Mouse (Mus musculus) left cerebral cortex, adult 18-20 months (tissue): ENCODE results near the gene Bahcc1. TPM values are rescaled to one million over a fixed set of nuclear protein-coding genes. Genes with fewer than 3 reads are reported as not detected.

Experiments
- DNase-seq, 2 experiments: peaks; one replicate each; pipeline ENCODE4 v3.0.0; 2021 to 2022; ENCODE audit warnings: low spot score in 2 of 2, mixed read lengths in 1 of 2
- long read RNA-seq, 2 experiments: library from polyadenylated mRNA; stranded (forward); transcript quantifications; one replicate each; pipeline ENCODE4 v2.0.0; 2021
- total RNA-seq, 2 experiments: library from RNA; stranded (reverse); gene quantifications; 2 replicates each; pipeline ENCODE4 v1.2.3; 2021

The Bahcc1 gene
- total RNA-seq: 10 to 100 TPM; 18.8 to 19.0 TPM
- long read RNA-seq, experiment 1, partial matches to known transcripts: 3 of 11 reads
- long read RNA-seq, experiment 1, other reads (novel, unspliced or antisense): 8 of 11 reads
- long read RNA-seq, experiment 2, partial matches to known transcripts: 1 of 4 reads
- long read RNA-seq, experiment 2, other reads (novel, unspliced or antisense): 3 of 4 reads

- DNase-seq: peak; percentile 100
Observed at GRCm38 (mm10) chr11:120232230-120233097, at the start of gene Bahcc1. Gene Bahcc1, plus strand, starts transcription at chr11:120232947.

DNA sequence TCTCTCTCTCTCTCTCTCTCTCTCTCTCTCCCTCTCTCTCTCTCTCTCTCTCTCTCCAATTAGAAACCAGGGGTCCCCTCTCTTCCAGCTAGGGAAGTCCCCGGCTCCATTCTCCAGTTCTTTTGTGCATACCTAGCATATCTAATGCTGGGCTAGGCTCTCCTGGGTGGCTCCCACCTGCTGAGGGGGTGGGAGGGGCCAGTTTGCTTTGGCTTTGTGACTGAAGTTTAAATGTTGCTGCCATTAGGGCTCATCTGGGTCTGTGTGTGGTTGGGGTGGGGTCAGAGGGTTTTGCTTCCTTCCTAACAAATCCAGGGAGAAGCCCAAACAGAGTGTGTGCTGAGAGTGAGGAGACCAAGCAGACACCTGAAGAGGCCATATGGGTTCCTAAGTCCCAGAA, 49.6 kb upstream of the Bahcc1 start:
- DNase-seq: no peak

DNA sequence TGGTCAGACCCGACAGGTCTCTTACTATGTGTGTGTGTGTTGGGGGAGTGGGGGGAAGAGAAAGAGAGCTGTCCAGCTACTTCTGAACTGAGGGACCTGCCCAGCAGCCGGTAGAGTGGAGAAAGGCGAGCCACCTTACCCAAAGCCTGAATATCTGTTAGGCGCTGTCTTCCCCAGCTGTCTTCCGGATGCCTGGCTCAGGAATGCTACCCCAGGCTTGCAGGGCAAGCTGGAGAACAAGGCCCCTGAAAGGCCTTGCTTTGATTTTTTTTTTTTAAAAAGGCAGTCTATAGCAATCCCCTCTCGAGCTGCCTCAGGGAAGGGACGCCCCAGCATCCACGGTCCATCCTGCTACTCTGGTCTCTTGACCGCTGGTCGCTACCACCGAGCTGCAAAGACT, 49.0 kb upstream of the Bahcc1 start:
- no peak for DNase-seq

- no peak for DNase-seq
Observed at GRCm38 (mm10) chr11:120184371-120185315, 48.1 kb upstream of the Bahcc1 start.

DNA sequence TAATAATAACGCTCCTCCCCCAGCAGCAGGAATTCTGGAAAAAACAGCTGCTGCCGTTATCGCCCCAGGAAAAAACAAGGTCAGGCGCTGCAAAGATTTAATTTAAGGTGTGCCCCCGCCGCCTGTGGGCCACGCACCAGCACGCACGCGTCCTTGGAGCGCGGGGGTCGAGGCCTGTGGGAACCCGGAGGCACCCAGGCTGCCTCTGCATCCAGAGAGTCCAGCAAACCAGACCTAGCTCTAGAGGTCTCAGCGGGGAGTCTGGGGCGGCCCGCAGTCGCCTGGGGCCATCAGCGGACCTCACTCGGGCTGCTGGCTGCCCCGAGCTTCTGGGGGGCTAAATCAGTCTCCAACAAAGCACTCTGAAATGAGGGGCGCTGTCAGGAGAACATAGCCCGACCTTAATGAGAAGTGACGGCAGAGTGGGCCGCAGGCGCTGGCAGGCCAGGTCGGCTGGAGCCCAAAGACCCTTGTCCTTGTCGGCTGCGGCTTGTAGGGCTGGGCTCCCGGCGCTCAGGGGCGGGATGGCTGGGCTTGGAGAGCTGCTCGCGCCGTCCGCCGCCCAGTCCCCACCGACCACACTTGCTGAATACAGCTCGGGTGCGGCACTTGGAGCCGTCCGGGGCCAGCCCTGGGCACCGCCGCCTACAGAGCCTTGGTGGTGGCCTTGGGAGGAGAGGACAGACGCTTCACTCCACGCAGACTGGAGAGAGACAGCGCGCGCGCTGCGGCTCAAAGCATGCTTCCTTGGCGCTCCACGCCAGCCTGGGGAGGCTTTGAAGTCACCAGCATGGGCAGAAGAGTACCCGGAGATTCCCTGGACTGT, 47.2 kb upstream of the Bahcc1 start:
- peak in 1 of 2 experiments; percentile 27 for DNase-seq

DNA sequence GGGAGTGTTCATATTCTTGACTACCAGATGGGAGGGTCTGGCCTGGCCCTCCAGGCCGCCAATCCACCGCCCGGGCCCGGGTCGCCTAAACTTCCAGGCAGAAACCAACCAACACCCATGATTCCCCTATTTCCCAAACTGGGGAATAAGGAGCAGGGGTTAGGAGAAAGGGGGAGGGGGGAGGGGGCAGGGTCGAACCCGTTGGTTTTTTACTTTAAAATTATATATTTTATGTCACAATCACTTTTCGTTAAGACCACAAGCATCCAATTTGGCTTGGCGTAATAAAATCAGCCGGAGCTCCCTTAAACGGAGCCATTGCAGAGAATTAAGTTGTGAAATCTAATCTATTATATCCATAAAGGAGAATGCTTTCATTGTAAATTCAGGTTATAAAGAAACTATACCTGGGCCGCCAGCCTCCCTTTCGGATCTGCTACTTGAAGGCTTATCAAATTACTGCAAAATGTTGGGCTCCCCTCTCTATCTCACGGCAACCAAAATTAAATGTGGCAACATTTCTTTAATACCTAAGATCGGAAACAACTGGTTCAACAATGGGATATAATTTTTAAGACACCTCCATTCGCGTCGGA, 46.5 kb upstream of the Bahcc1 start:
- DNase-seq: no peak

- DNase-seq: peak in 1 of 2 experiments; percentile 14
Observed at GRCm38 (mm10) chr11:120186821-120187235, 45.9 kb upstream of the Bahcc1 start.

DNA sequence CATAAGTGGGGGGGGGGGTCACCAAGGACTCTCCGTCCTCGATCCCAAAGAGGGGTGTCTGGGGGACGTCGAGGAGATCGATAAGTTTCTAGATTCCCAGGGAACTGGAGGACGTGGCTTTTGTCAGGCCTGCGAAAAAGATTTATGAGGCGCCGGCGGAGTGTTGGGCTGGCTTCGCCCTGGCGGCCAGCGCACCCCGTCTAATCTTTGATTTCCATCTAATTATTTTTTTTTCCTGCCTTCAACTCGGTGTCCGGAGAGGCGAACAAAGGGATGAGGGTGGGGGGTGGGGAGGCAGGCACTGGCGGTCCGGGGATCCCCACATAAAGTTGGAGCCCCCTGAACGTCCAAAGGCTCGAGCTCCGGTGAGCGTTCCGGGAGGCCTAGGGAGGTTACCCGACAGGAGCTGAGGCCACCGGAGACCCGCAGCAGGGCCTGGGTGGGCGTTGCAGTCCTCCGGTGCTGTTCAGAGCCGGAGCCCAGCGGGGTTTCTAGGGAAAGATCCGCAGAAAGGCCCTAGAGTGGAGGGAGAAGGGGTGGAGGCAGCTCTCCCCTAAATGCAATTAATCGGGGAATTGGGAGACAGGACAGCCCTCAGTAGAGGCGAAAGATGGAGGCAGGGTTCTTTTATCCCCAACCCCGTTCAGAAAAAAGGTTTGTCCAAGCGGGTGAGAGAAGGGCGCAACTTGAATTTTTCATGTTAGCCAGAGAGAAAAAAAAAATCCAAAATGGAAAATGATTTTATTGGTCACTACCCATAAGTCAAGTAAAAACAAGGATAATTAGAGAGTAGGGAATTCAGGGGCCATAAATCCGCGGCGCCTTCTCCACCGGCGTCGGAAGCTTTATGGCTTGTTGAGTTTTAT, 45.3 kb upstream of the Bahcc1 start:
- DNase-seq: no peak

DNA sequence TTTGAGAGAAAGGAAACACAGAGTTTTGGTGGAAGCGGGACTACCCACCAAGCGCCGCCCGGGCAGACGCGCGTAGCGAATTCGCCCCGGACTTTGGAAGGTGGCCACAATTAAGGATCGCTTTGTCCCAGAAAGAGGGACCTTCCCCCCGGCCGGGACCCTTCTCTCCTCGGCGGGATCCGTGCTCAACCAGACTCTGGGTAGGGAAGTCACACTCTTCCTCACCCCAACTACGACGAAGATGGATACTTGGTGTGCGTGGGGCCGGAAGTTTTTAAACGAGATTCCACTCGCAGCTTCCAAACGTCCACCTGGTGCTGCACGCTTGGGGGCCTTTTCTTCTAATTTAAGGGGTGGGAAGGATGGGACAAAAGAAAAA, 44.7 kb upstream of the Bahcc1 start:
- peak in 1 of 2 experiments; percentile 18 for DNase-seq

DNA sequence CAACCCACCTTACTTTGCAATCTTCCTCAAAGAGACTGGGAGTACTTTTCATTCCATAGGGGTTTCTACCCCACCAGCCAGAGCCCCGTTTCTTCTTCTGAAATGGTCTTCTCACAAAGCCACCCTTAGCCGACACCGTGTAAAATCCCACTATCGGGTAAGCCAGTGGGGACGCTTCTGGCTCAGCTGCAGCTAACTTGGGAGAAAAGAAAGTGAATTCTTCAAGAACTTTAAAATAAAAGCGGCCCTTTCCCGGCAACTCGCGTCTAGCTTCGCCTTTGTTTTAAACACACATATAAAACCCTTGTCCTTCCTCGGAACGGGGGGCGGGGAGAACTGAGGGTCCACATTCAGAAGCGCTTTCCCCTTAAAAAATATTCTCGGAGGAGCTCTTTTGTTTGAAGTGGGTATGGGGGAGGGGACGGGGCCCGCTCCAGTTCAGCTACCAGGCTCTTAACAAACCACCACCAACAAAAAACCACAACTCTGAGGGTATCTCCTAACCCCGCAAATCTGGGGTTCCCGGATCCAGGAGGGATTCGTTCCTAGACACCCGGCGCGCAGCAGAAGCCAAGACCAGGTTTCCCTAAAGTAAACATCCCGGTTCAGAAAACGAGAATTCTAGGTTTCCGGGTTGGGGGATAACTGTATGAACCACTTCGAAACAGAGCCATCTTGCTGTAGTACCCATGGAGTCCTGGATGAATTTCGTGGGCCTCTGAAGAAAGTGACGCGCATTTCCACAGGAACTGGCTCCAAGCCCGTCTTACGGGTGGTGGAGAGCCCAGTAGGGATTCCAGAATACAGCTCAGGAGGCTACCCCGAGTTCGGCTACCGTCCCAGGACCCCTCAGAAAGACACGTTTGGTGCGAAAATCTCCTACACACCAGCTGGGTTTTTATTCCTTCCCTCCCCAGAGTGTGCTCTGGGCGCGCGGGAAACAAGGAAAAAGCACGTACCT, 44.0 kb upstream of the Bahcc1 start:
- DNase-seq: peak in 1 of 2 experiments; percentile 53

GRCm38 (mm10) chr11:120189459-120190312, 43.1 kb upstream of the Bahcc1 start:
- peak; percentile 97 to 98 for DNase-seq

- no peak for DNase-seq
Observed at GRCm38 (mm10) chr11:120190526-120191412, 42.0 kb upstream of the Bahcc1 start.

DNA sequence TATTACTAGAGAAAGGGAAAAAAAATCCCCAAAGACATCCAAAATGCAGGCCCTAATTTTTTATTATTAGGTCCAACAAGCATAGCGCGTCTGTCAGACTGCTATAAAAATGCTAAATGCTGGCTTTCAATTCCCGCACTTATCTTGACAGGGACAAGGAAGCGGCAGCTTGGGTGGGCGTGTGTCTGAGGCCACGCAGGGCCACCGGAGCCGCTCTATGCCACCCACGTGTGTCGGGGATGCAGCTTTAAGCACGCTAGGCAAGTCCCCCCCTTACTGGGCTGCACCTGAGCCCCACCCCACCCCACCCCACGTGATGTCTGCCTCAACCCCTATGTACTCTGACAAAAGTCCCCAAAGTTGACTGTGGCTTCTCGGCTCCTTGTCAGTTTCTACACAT, 33.9 kb upstream of the Bahcc1 start:
- no peak for DNase-seq

GRCm38 (mm10) chr11:120199766-120200165, 33.0 kb upstream of the Bahcc1 start:
- no peak for DNase-seq

DNA sequence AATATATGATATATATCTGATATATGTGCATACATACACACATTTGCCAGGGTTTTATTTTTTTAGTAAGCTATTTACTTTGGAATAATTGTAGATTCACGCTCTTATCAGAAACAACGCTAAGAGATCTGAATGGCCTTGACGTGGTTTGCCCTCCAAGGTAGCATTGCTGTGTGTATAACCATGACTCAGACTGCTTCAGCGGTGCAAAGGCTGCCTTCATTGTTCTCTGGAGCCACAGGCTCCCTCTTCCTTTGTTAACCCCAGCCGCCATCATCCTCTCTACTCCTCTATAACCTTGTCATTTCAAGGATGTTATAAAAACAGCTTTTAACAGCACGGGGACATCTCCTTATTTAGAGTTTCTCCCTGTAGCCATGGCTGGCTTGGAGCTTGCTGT, 32.1 kb upstream of the Bahcc1 start:
- DNase-seq: no peak

DNA sequence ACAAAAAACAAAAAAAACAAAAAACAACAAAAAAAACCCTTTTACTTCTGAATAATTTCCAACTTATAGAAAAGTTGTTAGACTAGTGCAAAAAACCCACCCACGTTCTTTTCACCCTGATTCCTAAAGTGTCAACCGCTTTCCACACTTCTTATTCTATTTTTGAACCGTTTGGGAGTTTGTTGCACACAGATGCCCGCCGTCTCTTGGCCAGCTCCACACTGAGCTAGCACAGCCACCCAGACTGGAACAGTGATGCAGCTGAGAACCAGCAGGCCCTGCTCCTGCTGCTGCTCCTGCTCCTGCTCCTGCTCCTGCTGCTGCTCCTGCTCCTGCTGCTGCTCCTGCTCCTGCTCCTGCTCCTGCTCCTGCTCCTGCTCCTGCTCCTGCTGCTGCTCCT, 28.5 kb upstream of the Bahcc1 start:
- DNase-seq: no peak
